Mouse (Mus musculus) lung, postnatal 0 days (tissue): ENCODE measurements at regions not wholly inside any gene's neighbourhood (a gene's known extent, or its start where the extent isn't known, plus 50 kb on each side); places are given as distances from the start of the nearest gene placed in this dataset.
A peak's percentile ranks its signal among the peaks of the same experiment; 100 is the strongest.

Source experiments
- ATAC-seq: fragments of 200-750 bp; cut with Nextera tagmentation; 2 replicates; pipeline ENCODE4 v1.8.0; 2017; ENCODE audit warnings: moderate library complexity
- DNase-seq: peaks from one replicate; pipeline ENCODE4 v3.0.0-alpha.2; 2016; ENCODE audit warnings: low spot score
- H3K27ac ChIP-seq: fragments of 300-500 bp; sonication (generic); 2 replicates; pipeline ENCODE4 v1.5.1; 2014; ENCODE audit warnings: antibody characterized with exemption, mild to moderate bottlenecking, low read length, mixed read lengths
- H3K27me3 ChIP-seq: fragments of 300-500 bp; sonication (generic); replicated peaks from 2 replicates; pipeline ENCODE4 v1.6.1; 2014; ENCODE audit warnings: low read length, mixed read lengths; ENCODE audit not compliant: insufficient read depth
- H3K36me3 ChIP-seq: fragments of 300-500 bp; sonication (generic); 2 replicates; pipeline ENCODE4 v1.6.1; 2014; ENCODE audit warnings: low read length, mixed read lengths; ENCODE audit not compliant: insufficient read depth
- H3K4me1 ChIP-seq: fragments of 300-500 bp; sonication (generic); 2 replicates; pipeline ENCODE4 v1.6.1; 2014; ENCODE audit warnings: antibody characterized with exemption, low read depth, low read length, mixed read lengths; ENCODE audit not compliant: insufficient read depth
- H3K4me2 ChIP-seq: fragments of 300-500 bp; sonication (generic); replicated peaks from 2 replicates; pipeline ENCODE4 v1.6.1; 2014; ENCODE audit warnings: low read depth, mild to moderate bottlenecking, low read length, moderate library complexity, mixed read lengths
- H3K4me3 ChIP-seq: fragments of 300-500 bp; sonication (generic); 2 replicates; pipeline ENCODE4 v1.5.1; 2014; ENCODE audit warnings: low read depth, low read length
- H3K9ac ChIP-seq: fragments of 300-500 bp; sonication (generic); replicated peaks from 2 replicates; pipeline ENCODE4 v1.6.1; 2014; ENCODE audit warnings: low read depth, mild to moderate bottlenecking
- H3K9me3 ChIP-seq: fragments of 300-500 bp; sonication (generic); 2 replicates; pipeline ENCODE4 v1.6.1; 2016; ENCODE audit warnings: low read length, mixed read lengths
- CTCF ChIP-seq: IDR thresholded peaks from 2 replicates; pipeline ENCODE4 v1.5.1; 2016; ENCODE audit warnings: antibody characterized with exemption, mild to moderate bottlenecking
- EP300 ChIP-seq: IDR thresholded peaks from 2 replicates; pipeline ENCODE4 v1.6.1; 2016; ENCODE audit warnings: antibody characterized with exemption, mild to moderate bottlenecking, control low read depth
- WGBS: fragments of 180-500 bp; shearing (Covaris S2); extraction: QIAGEN DNeasy Blood & Tissue Kit; methylation state at CpG from one replicate; pipeline ENCODE4 v1.1.7; 2014; 5-methylcytosine and 5-hydroxymethylcytosine counted together

GRCm38 (mm10) chr4:64832882-64833281, 291.1 kb upstream of the Pappa start:
- WGBS = 49% methylated on average over 2 of the region's 2 CpGs
- no peaks in the 10 kb centered on the region for H3K27me3 ChIP-seq
- no peak for ATAC-seq
- TF ChIP-seq CTCF (peak; percentile 54), EP300 (no peak)
- no peak overlapping the region for H3K27ac ChIP-seq
- no peaks in the 10 kb centered on the region for H3K36me3 ChIP-seq
- DNase-seq = peak; percentile 8
- no peak overlapping the region for H3K9ac ChIP-seq
- no peaks in the 10 kb centered on the region for H3K4me1 ChIP-seq
- no peak overlapping the region for H3K4me3 ChIP-seq
- H3K9me3 ChIP-seq = no peaks in the 10 kb centered on the region
- H3K4me2 ChIP-seq = no peak overlapping the region

GRCm38 (mm10) chr4:64874521-64874920, 249.5 kb upstream of the Pappa start:
- Histone ChIP-seq H3K36me3 (no peaks in the 10 kb centered on the region), H3K4me2 (no peak overlapping the region), H3K27me3 (no peaks in the 10 kb centered on the region), H3K4me3 (no peak overlapping the region), H3K9ac (no peak overlapping the region), H3K27ac (no peak overlapping the region), H3K4me1 (no peaks in the 10 kb centered on the region), H3K9me3 (no peaks in the 10 kb centered on the region)
- WGBS = 44% methylated on average over 2 of the region's 2 CpGs
- ATAC-seq = no peak
- no peak for TF ChIP-seq EP300
- DNase-seq = peak; percentile 34

- no peaks in the 10 kb centered on the region for H3K4me1 ChIP-seq
- H3K4me2 ChIP-seq = no peak overlapping the region
- no peak for TF ChIP-seq EP300
- no peak for TF ChIP-seq CTCF
- WGBS = 80% methylated on average over 1 of the region's 1 CpGs
- no peaks in the 10 kb centered on the region for H3K27me3 ChIP-seq
- H3K36me3 ChIP-seq = no peaks in the 10 kb centered on the region
- no peaks in the 10 kb centered on the region for H3K9me3 ChIP-seq
- DNase-seq (no peak), ATAC-seq (no peak)
- H3K9ac ChIP-seq = no peak overlapping the region
- H3K27ac ChIP-seq = no peak overlapping the region
- H3K4me3 ChIP-seq = no peak overlapping the region
Observed at GRCm38 (mm10) chr4:64876924-64877323, 247.1 kb upstream of the Pappa start.

- H3K27ac ChIP-seq = no peak overlapping the region
- H3K4me2 ChIP-seq = no peak overlapping the region
- no peak overlapping the region for H3K4me3 ChIP-seq
- no peak for TF ChIP-seq EP300
- TF ChIP-seq CTCF = no peak
- H3K9ac ChIP-seq = no peak overlapping the region
- H3K9me3 ChIP-seq = no peaks in the 10 kb centered on the region
- no peaks in the 10 kb centered on the region for H3K36me3 ChIP-seq
- ATAC-seq = no peak
- no peaks in the 10 kb centered on the region for H3K27me3 ChIP-seq
- WGBS = 78% methylated on average over 3 of the region's 3 CpGs
- DNase-seq = no peak
- no peaks in the 10 kb centered on the region for H3K4me1 ChIP-seq
Observed at GRCm38 (mm10) chr4:64897935-64898334, 226.0 kb upstream of the Pappa start.

GRCm38 (mm10) chr4:64901091-64901845, 222.7 kb upstream of the Pappa start:
- Histone ChIP-seq H3K27ac (no peak overlapping the region), H3K9me3 (no peaks in the 10 kb centered on the region), H3K36me3 (no peaks in the 10 kb centered on the region), H3K9ac (no peak overlapping the region), H3K27me3 (no peaks in the 10 kb centered on the region), H3K4me2 (no peak overlapping the region), H3K4me3 (no peak overlapping the region), H3K4me1 (no peaks in the 10 kb centered on the region)
- DNase-seq (peak; percentile 84), ATAC-seq (peak; percentile 95)
- 33% methylated on average over 5 of the region's 5 CpGs for WGBS
- peak; percentile 90 for TF ChIP-seq EP300
- no peak for TF ChIP-seq CTCF

- Histone ChIP-seq H3K4me3 (no peak overlapping the region), H3K9me3 (no peaks in the 10 kb centered on the region), H3K27me3 (no peaks in the 10 kb centered on the region), H3K36me3 (no peaks in the 10 kb centered on the region), H3K27ac (no peak overlapping the region), H3K9ac (no peak overlapping the region), H3K4me1 (no peaks in the 10 kb centered on the region), H3K4me2 (no peak overlapping the region)
- DNase-seq (no peak), ATAC-seq (no peak)
- TF ChIP-seq CTCF (no peak), EP300 (no peak)
Observed at GRCm38 (mm10) chr4:64923751-64924150, 200.2 kb upstream of the Pappa start.

- DNase-seq = no peak
Observed at GRCm38 (mm10) chr4:64928553-64928952, 195.4 kb upstream of the Pappa start.

More at GRCm38 (mm10) chr4:64928553-64928952, 195.4 kb upstream of the Pappa start:
- TF ChIP-seq CTCF (no peak), EP300 (no peak)
- Histone ChIP-seq H3K4me2 (no peak overlapping the region), H3K9ac (no peak overlapping the region), H3K4me1 (no peaks in the 10 kb centered on the region), H3K27ac (no peak overlapping the region), H3K36me3 (no peaks in the 10 kb centered on the region), H3K4me3 (no peak overlapping the region), H3K27me3 (no peaks in the 10 kb centered on the region), H3K9me3 (no peaks in the 10 kb centered on the region)
- 66% methylated on average over 2 of the region's 2 CpGs for WGBS
- ATAC-seq = no peak
